8 mouse cellular contexts compared by ENCODE assay signal in the genomic region with DNA sequence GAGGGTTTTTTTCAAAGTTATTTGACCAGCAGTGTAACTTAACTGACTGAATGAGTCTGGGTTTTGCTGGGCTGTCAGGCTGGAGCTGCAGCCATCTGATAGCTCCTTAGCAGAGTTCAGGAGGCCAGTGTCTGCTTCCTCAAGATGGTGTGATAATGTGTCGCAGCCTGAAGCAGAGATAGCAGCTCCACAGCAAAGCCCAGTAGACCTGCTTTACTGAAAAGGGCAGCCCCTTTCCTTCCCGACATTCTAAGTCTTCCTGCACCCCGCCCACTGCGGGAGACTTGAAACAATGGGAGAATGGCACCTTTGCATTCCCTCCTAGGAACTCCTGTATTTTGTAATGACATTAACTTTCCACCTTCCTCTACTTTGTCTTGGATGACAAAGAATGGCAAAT. TPM values are rescaled to one million over a fixed set of nuclear protein-coding genes. Genes with fewer than 3 reads are reported as not detected.
DNase-seq lines count a peak whose midpoint lies in the region; ATAC-seq lines count a peak whose summit lies in the region.
"Had no signal": no experiment of that assay in that cellular context is flagged by ENCODE, and none has a peak within 500 bp of the region (broad histone marks: within the 10 kb centered on the region; RNA-seq: fewer than 3 reads in every experiment).

No protein-coding gene starts in this region.

- peak; percentile 28 for DNase-seq in adrenal gland, postnatal 10 days
- peak; percentile 10 for DNase-seq in c-Kit-positive CD71-positive TER-119-positive erythroid progenitor cells, embryonic 14.5 days (ENCODE audit: low spot score)
- DNase-seq in kidney, adult 8-10 months: peak; percentile 43 to 57
- peak; percentile 75 for DNase-seq in lung, postnatal 10 days
- no peak for DNase-seq in thymus, postnatal 25 days
- DNase-seq in frontal cortex, adult 2 months (ENCODE audit: extremely low spot score in 1 of 2, low spot score in 1 of 2): no peak

- ATAC-seq in cerebellum, adult (ENCODE audit: insufficient number of reproducible peaks, low FRiP score, low TSS enrichment): no peak
- ATAC-seq: inflammation-experienced regulatory T-cells, adult 6 months had no signal

RNA-seq across cellular contexts. Expression of a gene that starts 24.9 kb away (rescaled TPM):
- 10 to 100 TPM; 27.2 to 32.8 TPM for total RNA-seq in adrenal gland, postnatal 10 days (2021)
- polyA plus RNA-seq in frontal cortex, adult 2 months (2012; rRNA removed): 10.9 and 13.1 TPM in 2 replicates

RNA-seq across cellular contexts. Expression of a gene that starts 25.1 kb away (rescaled TPM):
- total RNA-seq in adrenal gland, postnatal 10 days (2021): 1 to 10 TPM; 5.4 to 7.1 TPM
- polyA plus RNA-seq in frontal cortex, adult 2 months (2012; rRNA removed): 29.6 and 35.7 TPM in 2 replicates

RNA-seq across cellular contexts. Expression of a gene that starts 48.8 kb away (rescaled TPM):
- 10 to 100 TPM; 24.7 to 24.8 TPM for total RNA-seq in adrenal gland, postnatal 10 days (2021)
- 26.0 and 26.2 TPM in 2 replicates for polyA plus RNA-seq in frontal cortex, adult 2 months (2012; rRNA removed)

Comparison
In these comparisons a context has a peak if more than half of its experiments do, and no peak if none do; other contexts are left out.
1. DNase-seq: peak in adrenal gland, postnatal 10 days (single experiment), c-Kit-positive CD71-positive TER-119-positive erythroid progenitor cells, embryonic 14.5 days (single experiment), kidney, adult 8-10 months (2 of 2) and lung, postnatal 10 days (single experiment); none in thymus, postnatal 25 days (single experiment) and frontal cortex, adult 2 months (0 of 2).